Mouse (Mus musculus) cerebellum, postnatal 36 days (tissue): ENCODE results near the gene Pias3.
"Not testable (repeated sequence)": the region's sequence is repeated elsewhere in the genome, so short reads cannot be mapped to it uniquely, and the experiment has no call there.

Source experiments
- DNase-seq, 2 experiments: peaks; one replicate each; pipeline ENCODE4 v3.0.0; 2021 to 2022; ENCODE audit warnings: mixed read lengths in 2 of 2

Pias3 gene

DNA sequence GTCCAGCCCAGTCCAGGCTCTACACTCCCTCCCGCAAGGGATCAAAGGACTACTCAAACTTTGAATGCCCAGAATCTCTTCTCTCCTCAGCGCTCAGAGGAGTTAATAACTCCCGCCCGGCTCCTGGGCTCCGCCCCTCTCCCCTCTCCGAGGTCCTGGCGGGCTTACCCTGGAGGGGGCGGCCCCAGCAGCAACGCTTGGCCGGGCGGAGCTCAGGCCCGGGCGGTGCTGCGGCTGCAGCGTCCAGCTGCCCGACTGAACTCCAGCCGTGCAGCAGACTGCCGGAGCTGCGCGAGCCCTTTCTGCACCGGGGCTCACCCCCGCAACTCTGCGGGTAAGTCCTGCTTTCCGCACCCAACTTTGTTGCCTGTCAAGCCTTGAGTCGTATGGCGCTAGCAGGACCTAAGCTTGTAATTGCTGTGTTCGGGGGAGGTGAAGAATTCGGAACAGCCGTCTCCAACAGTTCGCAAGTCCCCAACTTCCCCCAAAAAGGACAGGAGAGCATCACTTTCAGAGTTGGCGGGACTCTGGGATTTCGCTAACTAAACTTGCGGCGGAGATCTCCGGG lies at the start of gene Pias3:
Gene Pias3, plus strand, starts transcription at position 187 of the 568 bp plus-strand sequence.
- DNase-seq = peak; percentile 41 to 49

DNA sequence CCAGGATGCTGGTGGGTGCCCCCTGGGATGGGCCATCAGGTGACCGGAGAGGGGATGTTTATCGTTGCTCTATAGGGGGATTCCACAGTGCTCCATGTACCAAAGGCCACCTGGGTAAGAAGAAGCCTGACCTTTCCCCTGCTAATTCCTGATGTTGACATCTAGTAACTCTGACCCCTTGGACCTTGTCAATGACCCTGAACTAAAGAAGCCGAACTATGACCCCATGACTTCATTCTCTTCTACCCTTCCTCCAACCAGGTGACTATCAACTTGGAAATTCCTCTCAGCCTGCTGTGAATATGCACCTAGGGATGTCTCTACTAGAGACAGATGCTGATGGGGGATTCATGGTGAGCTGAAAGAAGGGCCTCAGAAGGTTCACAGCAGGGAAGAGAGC lies 48.8 kb upstream of the Pias3 start:
- DNase-seq = no peak

DNA sequence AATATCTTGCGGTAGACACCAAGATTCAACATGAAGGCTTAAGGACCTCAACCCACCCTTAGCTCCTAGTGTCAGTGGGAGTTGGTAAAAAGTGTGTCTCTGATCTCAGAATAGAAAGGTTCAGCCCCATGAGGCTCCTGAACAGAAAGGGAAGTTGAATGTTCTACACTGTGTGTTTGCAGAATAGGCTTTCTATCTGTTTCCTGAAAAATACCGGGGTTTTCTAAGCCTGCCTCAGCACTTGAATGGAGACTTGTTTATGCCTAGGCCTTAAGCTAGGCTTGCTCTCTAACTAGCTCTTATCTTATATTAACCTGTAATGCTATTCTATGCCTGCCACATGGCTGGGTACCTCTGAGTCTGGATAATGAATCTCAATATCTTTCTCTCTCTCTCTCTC lies 35.3 kb upstream of the Pias3 start:
- no peak for DNase-seq

DNA sequence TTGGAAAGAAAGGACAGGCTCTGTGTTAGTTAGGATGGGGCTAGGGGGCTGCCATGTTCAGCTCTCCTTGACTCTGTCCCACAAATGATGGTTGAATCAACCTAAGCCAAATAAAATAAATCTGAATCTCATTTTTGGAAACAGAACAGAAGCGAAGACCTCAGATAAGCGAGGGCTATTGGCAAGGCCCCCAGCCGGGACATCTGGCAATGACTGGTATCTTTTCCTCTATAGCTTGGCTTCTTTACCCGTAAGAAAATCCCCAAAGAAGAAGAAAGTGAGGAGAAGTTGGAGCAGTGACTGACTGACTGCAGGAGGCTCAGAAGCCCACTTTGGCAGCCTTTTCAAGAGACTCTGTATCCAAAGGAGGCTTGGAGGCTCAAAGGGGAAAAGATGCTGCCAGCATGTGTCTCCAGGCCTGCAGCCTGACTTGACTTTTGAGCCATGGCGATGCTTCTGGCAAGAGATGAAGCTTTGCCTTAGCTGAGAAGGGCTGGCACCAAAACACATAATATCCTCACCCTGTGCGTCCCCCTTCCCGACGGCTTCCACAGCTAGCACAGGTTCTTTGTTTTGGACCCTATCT lies 33.4 kb upstream of the Pias3 start:
- peak; percentile 17 to 20 for DNase-seq

DNA sequence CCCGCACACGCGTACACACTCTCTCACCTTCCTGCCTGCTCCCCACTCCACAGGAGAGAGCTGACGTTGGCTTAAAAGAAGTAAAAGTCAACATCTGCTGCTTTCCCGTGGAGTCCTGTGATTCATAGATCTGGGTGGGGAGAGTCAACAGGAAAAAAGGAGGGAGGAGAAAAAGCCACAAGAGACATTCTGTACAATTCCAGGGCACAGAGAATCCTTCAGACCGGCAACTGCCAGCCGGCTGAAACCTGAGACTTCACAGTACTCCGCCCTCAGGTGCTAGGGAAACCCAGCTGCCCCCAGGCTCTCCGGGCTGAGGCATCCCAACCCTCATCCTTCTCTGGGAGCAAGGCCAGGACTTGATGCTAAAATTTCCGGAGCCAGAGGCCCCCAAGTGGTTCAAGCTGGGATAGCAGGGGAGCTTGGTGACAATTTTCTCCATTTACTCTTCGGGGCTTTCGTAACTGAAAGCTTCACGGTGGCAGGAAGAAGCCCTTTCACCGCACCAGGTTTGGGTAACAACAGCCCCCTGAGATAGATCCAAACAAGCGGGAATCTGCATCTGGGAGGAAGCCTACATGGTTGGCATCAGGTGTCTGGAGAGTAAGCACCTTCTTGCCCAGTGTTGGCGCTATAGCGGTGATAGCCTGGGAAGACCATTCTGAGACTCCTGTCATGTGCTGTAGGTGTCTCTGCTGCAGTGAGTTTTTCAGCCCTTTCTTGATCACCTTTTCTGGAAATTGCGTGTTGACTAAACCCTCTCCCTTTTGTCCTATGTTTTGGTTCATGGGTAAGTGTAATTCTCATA lies 32.5 kb upstream of the Pias3 start:
- peak; percentile 90 to 96 for DNase-seq

DNA sequence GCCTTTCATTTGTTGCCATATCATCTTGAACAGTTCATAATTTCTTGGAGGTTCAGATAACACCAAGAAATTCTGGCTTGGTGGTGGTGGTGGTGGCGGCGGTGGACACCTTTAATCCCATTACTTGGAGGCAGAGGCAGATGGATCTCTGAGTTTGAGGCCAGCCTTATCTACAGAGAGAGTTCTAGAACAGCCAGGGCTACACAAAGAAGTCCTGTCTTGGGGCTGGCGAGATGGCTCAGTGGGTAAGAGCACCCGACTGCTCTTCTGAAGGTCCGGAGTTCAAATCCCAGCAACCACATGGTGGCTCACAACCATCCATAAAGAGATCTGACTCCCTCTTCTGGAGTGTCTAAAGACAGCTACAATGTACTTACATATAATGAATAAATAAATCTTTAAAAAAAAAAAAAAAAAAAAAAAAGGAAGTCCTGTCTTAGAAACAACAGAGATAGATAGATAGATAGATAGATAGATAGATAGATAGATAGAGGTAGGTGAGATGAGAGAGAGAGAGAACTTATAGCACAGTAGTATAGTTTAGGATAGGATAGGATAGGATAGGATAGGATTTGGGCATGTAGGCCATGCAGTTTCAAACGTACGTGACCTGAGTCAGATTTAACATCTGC lies 30.3 kb upstream of the Pias3 start:
- DNase-seq = not testable (repeated sequence)

DNA sequence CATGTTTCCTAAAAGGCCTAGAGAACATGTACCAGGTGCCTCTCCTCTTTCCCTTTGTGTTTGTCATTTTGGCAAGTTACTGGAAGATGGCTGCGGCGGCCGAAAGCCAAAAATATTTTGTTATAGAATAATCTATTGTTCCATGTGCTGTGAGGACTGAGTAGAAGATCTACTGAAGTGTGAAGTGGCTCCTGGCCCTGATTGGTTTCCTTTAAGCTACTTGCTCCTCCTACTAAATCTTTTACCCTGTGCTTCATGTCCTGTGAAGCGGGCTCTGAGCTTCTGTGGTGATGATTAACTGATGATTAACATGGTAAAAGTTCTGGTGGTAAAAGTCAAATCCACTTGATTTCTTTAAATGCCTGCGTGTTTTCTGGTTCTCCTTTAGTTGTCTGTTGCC lies 29.3 kb upstream of the Pias3 start:
- DNase-seq = no peak

DNA sequence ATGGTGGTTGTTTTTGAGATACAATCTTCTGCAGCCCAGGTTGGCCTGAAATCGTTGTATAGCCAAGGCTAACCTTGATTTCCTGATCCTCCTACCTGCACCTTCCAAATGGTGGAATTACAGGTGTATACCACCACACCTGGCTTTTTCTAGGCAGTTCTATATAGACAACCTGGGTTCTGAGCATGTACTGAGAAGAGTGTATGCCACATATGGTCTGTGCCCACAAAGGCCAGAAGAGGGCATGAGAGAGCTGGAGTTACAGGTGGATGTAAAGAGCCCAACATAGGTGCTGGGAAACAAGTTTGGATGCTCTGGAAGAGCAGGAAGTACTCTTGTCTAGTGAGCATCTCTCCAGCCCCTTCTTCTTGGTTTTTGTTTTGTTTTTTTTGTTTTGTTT lies 28.9 kb upstream of the Pias3 start:
- no peak for DNase-seq

DNA sequence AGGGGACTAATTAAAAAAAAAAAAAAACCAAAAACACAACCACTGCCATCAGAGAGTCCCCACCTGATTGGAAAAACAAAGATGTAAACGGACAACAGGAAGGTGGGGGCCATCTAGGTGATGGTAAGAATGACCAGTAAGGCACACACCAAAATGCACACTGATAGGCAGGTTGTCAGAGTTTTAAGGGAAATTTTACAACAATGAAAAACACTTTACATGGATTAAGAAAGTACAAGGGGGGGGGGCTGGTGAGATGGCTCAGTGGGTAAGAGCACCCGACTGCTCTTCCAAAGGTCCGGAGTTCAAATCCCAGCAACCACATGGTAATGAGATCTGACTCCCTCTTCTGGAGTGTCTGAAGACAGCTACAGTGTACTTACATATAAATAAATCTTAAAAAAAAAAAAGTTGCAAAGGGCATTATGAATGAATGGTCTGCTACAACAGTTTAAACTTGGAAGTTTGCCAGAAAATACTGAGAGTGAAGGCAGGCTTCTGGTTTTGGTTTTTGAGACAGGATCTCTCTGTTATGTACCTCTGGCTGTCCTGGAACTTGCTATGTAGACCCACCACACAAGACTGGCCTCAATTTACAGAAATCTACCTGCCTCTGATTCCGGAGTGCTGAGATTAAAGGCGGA lies 27.6 kb upstream of the Pias3 start:
- no peak for DNase-seq

DNA sequence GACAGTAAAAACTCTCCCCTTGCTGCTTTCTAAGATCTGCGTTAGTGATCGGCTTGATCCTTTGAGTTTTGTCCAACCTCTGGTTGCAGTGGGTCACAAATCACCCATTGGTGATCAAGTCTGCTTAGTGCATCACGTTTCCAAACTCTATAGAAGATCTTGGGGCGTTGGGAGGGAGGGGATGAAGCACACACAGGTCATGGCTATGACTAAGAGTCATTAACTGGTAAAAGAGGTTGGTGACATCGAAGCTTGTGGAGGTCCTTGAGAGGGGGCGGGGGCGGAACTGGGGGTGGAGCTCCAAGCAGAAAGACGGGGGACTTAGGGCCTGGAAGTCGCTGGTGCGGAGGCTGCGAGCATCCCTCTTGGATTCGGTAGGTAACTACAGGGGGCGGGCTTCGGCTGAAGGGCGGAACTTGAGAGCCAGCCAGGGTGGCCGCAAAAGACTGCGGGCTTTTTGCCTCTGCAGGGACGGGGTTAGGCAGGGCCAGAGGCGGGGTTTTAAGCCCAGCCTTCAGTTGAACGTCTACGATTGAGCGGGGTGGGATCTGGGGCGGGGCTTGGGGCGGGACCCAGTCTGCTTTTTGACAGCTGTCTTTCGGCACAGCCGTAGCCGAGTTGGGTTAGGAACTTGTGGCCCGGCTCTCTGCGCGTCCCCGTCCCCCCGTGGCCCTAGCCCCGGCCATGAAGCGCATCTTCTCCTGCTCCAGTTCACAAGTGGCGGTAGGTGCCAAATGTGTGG lies 26.3 kb upstream of the Pias3 start, which contains the start of gene Ankrd35:
Gene Ankrd35, plus strand, starts transcription at position 405 of the 742 bp plus-strand sequence.
- peak; percentile 70 to 77 for DNase-seq

DNA sequence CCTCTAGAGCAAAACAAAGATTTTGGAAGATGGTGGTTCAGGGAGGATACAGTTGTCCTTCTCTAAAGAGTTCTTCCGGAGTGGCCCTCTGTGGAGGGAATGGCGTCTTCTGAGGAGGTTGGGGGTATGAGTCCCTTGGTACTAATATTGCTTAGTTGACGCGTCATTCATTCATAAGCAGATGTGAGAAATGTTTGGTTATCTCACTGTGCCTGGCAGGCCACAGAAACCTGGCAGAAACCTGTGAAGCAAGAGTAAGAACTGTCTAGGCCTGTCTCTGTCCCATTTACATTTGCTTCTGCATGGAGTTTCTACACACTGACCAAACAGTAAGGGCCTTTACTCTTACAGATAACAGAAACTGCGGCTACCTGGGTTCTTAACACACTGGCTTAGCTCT lies 24.7 kb upstream of the Pias3 start:
- DNase-seq = no peak

DNA sequence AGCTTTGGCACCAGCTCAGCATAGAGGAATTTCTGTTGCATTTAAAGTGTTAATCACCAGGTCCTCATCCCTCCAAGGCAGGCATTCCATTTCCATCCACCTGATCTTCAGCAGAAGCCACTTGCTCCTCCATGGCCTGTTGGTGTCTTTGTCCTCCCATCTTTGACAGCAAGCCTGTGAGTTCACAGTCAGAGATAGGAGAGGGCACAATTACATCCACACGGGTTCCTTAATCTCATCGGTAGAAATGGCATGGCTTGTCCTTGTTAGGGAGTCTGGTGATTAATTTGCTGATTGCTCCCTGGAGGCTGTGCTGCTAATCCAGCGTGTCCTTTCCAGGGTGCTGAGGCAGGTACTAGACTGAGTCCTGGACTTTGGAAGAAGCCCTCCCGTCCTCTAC lies 22.7 kb upstream of the Pias3 start:
- DNase-seq = no peak

DNA sequence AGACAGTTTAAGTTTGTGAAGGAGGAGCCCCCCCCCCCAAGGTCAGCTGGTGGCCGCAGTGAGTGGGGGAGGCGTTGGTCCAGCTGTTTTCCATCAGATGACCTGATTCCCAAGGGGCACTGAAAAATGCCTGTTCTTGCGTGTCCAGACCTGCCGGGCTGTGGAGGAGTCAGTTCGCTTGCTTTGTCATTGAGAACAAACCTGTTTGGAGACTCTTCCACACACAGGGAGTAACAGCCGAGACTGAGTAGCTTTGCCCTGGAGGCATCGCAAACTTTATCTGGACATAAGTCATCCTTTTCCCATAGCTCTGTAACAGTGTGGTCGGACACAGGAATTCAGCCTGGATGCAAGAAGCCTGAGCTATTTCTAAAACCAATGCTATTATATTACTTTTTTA lies 21.7 kb upstream of the Pias3 start:
- no peak for DNase-seq

DNA sequence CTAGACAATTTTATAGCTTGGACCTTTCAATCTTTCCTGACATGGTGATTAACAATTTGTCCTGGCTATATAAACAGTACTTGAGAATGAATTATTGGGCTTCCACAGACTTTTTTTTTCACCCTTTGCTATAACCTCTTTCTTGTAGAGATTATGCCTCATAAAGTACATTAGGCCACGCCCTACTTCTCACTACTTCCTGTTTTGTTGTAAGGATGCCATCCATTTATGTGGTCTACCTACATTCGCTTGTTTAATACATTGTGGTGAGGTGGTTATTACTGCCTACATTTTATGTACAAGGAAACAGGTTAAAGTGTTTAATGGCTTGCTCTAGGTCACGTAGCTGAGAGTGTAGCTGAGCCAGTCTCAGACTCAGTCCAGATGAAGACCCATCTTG lies 21.0 kb upstream of the Pias3 start:
- no peak for DNase-seq

DNA sequence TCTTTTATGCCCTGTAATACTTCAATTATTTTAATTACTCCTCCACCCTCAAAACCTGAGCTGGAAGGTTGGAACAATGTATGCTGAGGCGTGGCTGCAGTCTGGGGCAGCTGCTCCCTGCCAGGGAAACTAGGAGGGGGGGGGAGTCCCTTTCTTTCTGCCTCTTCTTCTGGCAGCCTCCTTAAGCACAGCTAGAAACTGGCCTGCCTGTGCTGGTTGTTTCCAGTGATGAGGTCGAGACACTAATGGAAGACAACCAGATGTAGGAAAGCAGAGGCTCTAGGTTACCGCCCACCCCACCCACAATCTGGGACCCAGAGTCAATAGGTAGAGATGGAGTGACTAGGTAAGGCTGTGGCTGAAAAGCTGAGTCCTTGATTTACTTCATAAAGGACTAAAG lies 20.5 kb upstream of the Pias3 start:
- DNase-seq = no peak

DNA sequence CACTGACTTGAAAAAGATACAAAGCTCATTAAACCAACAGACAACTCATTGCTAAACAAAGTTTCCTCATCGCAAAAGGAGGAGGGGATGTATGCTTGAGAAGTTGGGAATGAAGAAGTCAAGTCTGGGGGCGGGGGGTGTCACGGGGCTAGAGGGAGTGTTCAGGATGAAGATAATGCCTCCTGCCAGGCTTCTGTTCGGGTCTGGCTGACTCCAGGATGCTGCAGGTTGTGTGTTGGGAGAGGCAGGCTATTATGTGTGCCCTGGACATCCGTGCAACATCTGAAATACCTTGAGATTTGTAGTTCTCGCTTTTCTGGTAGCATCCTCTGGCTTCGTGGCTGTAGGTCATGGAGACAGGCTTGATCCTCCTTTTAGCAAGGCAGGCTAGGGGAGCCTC lies 17.7 kb upstream of the Pias3 start:
- DNase-seq = no peak

DNA sequence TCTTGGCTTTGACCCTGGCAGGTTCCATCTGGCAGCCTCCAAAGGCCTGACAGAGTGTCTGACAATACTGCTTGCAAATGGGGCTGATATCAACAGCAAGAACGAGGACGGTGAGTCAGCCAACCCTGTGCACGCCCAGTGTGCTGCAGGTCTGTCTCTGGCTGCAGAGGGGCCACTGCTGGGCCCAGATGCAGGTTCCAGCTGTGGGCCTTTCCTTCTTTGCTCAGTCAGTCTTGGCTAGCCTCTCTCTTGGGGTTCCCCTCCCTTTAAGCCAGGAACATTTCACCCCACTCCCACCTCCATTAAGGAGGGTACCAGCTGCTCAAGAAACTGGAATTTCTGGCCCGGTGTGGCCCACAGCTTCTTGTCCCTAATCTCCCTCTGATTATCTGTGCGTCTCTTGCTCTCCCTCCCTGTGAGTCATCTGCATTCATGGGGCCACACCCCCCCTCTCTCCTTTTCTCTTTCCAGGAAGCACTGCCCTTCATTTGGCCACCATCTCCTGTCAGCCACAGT lies 17.0 kb upstream of the Pias3 start:
- no peak for DNase-seq

DNA sequence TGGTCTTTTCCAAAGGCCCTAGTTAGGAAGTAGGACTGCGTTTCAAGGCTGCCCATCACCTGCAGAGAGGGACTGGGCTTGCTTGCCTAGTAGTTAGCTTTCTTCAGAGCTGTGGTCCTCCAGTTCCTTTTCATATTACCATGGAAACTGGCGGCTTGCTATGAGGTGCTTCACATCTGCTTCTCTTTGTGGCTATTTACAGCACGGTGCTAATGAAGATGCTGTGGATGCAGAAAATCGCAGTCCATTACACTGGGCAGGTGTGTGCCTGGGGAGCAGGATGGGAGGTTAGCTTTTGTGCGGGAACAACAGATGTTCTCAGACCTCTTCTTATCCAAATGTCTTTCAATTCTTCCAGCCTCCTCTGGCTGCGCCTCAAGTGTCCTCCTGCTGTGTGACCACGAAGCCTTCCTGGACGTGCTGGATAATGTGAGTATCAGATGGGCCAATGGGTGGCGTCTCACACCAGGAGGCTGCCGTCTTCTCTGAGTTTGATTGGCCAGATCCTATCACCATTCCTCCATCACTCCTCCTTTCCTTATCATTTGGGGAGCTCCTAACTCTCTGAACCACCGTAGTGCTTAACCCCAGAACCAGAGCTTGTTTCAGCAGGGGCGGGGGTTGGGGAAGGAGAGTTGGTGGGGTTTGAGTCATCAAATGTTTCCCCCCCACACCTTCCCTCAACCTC lies 15.8 kb upstream of the Pias3 start:
- no peak for DNase-seq

DNA sequence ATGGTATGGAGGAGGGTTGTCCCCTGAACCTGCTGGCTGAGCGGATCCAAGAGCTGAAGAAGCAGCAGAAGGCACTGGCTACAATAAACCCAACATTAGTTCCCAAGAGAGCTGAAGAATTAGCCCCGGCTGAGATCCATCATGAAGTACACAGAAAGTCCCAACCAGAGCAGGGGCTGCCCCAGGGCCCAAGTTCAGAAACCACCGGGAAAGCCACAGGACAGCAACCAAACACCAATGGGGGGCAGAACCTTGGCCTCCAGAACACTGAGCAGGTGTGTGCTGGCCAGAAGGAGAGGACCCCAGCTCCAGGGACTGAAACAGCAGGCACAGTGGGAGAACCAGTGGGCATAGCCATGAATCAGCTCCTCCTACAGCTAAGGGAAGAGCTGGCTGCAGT lies 12.7 kb upstream of the Pias3 start:
- no peak for DNase-seq

DNA sequence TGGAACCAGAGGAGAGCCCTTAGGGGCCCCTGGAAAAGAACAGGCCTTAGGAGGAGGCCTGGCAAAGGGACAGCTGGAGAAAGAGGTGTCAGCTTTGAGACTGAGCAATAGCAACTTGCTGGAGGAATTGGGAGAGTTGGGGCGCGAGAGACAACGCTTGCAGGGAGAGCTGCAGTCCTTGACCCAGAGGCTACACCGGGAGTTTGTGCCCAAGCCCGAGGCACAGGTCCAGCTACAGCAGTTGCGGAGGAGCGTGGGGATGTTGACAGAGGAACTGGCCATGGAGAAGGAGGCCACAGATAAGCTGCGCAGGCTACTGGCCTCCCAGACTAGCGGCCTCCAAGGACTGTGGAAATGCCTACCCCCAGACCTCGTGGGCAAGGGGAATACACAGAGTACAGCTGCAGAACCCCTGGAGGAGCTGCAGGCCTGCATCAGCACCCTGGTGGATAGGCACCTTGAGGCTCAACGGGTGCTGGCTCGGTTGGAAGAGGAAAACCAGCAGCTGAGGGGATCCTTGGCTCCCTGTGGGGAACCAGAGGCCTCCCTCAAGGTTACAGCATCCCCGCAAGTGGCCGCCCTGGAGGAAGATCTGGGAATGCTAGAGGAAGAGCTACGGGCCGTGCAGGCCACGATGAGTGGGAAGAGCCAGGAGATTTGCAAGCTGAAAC lies 11.9 kb upstream of the Pias3 start:
- DNase-seq = no peak

DNA sequence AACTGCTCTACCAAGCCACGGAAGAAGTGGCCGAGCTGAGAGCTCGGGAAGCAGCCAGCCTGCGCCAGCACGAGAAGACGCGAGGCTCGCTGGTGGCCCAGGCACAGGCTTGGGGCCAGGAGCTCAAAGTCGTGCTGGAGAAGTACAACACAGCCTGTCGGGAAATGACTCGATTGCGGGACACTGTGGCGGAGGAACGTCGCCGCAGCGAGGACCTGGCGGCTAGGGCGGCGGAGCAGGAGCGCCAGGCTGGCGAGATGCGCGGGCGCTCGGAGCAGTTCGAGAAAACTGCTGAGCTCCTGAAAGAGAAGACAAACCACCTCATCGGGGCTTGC lies 11.4 kb upstream of the Pias3 start:
- DNase-seq = no peak
